Mouse (Mus musculus) heart, adult 2 months (tissue): Measurements from ENCODE around the gene Shld1.

Experiments
- CTCF ChIP-seq: fragments of 200-600 bp; IDR thresholded peaks from 2 replicates; pipeline ENCODE4 v1.8.1; 2022; ENCODE audit warnings: antibody characterized with exemption, mild to moderate bottlenecking, moderate library complexity
- EP300 ChIP-seq: fragments of 200-500 bp; IDR thresholded peaks from 2 replicates; pipeline ENCODE4 v1.6.1; 2011; ENCODE audit warnings: low read depth, low read length, control low read depth; ENCODE audit not compliant: insufficient read depth
- POLR2A ChIP-seq: fragments of 200-500 bp; IDR thresholded peaks from 2 replicates; pipeline ENCODE4 v1.6.1; 2011; ENCODE audit warnings: mild to moderate bottlenecking, low read depth, low read length, control low read depth; ENCODE audit not compliant: insufficient read depth

- TF ChIP-seq CTCF (no peak), POLR2A (no peak), EP300 (no peak)
These were observed 46.2 kb downstream of the Shld1 start for GRCm38 (mm10) chr2:132732940-132733339.
